Mouse (Mus musculus) bone marrow, adult 2 months (tissue): Measurements from ENCODE around the gene Ifi205.

Experiments
- CTCF ChIP-seq: fragments of 200-500 bp; IDR thresholded peaks from 2 replicates; pipeline ENCODE4 v1.5.1; 2011; ENCODE audit warnings: low read length, control low read depth; ENCODE audit not compliant: control insufficient read depth, insufficient read depth
- POLR2A ChIP-seq: fragments of 200-500 bp; IDR thresholded peaks from 2 replicates; pipeline ENCODE4 v1.6.1; 2011; ENCODE audit warnings: low read depth, mild to moderate bottlenecking, control low read depth, low read length, borderline replicate concordance; ENCODE audit not compliant: control insufficient read depth

DNA sequence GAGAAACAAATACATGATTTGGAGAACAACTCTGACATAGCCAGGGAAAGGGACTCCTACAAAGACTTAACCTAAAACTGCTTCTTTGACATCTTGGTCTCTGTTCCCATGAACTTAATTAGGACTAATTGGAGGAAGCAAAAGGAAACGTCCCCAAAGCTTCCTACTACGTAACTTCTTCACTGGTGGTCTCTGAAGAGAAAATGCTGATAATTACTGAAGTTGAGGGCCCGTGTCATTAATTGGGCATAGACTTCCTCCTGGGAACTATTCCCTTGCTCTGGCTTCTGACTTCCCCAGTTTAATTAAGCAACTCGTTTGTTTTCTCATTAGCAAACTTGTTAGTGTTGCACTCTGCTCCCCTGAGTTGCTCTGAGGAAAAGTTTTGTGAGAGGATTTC is 4.2 kb upstream of the Ifi205 start:
- TF ChIP-seq CTCF, result no peak
- TF ChIP-seq POLR2A, result no peak
